Mouse (Mus musculus) heart, adult 2 months (tissue): ENCODE measurements around the gene Tchp. TPM values are rescaled to one million over a fixed set of nuclear protein-coding genes. Genes with fewer than 3 reads are reported as not detected.
A peak's percentile ranks its signal among the peaks of the same experiment; 100 is the strongest.

ENCODE experiments used
- DNase-seq, 2 experiments: peaks; one replicate each; pipeline ENCODE4 v3.0.0; 2021
- H3K27ac ChIP-seq: fragments of 200-600 bp; 2 replicates; pipeline ENCODE4 v1.8.1; 2022
- H3K27me3 ChIP-seq: fragments of 200-500 bp; 2 replicates; pipeline ENCODE4 v1.6.1; 2012; ENCODE audit warnings: mild to moderate bottlenecking, low read length, inconsistent platforms, mixed read lengths; ENCODE audit not compliant: control insufficient read depth, insufficient read depth
- H3K36me3 ChIP-seq: fragments of 200-500 bp; 2 replicates; pipeline ENCODE4 v1.6.1; 2012; ENCODE audit warnings: low read length, inconsistent platforms; ENCODE audit not compliant: control insufficient read depth, insufficient read depth
- H3K4me1 ChIP-seq: fragments of 200-500 bp; 2 replicates; pipeline ENCODE4 v1.6.1; 2011; ENCODE audit warnings: low read length; ENCODE audit not compliant: control insufficient read depth, insufficient read depth
- H3K4me3 ChIP-seq: fragments of 200-600 bp; 2 replicates; pipeline ENCODE4 v1.8.1; 2022
- H3K79me2 ChIP-seq: fragments of 200-500 bp; replicated peaks from 2 replicates; pipeline ENCODE4 v1.6.1; 2012; ENCODE audit warnings: mild to moderate bottlenecking, inconsistent platforms, low read length, moderate library complexity, mixed read lengths; ENCODE audit not compliant: control insufficient read depth, insufficient read depth
- H3K9ac ChIP-seq: fragments of 200-500 bp; 2 replicates; pipeline ENCODE4 v1.6.1; 2012; ENCODE audit warnings: low read depth, mild to moderate bottlenecking, control low read depth, inconsistent platforms, low read length, mixed read lengths
- CTCF ChIP-seq: fragments of 200-600 bp; IDR thresholded peaks from 2 replicates; pipeline ENCODE4 v1.8.1; 2022; ENCODE audit warnings: antibody characterized with exemption, mild to moderate bottlenecking, moderate library complexity
- EP300 ChIP-seq: fragments of 200-500 bp; IDR thresholded peaks from 2 replicates; pipeline ENCODE4 v1.6.1; 2011; ENCODE audit warnings: low read depth, low read length, control low read depth; ENCODE audit not compliant: insufficient read depth
- POLR2A ChIP-seq: fragments of 200-500 bp; IDR thresholded peaks from 2 replicates; pipeline ENCODE4 v1.6.1; 2011; ENCODE audit warnings: mild to moderate bottlenecking, low read depth, low read length, control low read depth; ENCODE audit not compliant: insufficient read depth
- WGBS: fragments of 180-500 bp; shearing (Covaris S2); methylation state at CpG from one replicate; pipeline ENCODE4 v1.1.7; 2018; 5-methylcytosine and 5-hydroxymethylcytosine counted together
- intact Hi-C: fragments of 180-260 bp; cut with DNase I; formaldehyde crosslinking; loops from one replicate; pipeline ENCODE4 v1.15.1; 2025
- polyA plus RNA-seq: library from polyadenylated mRNA; depleted of rRNA; stranded (reverse); fragments of >200 nt; gene quantifications from 2 replicates; pipeline ENCODE4 v1.2.3, GENCODE M21; 2012
- total RNA-seq, 2 experiments: library from RNA; stranded (reverse); gene quantifications; 2 replicates each; pipeline ENCODE4 v1.2.3; 2021

The Tchp gene
- total and polyA plus RNA-seq, 3 experiments: 3.4 to 6.1 (median 4.0) TPM

GRCm38 (mm10) chr5:114699015-114699414, 8.5 kb upstream of the Tchp start:
- Histone ChIP-seq H3K36me3 (no peaks in the 10 kb centered on the region), H3K27me3 (no peaks in the 10 kb centered on the region), H3K79me2 (no peaks in the 10 kb centered on the region), H3K4me3 (no peak overlapping the region), H3K9ac (no peak overlapping the region), H3K4me1 (no peaks in the 10 kb centered on the region), H3K27ac (no peak overlapping the region)
- TF ChIP-seq EP300 (no peak), POLR2A (no peak), CTCF (no peak)
- WGBS: 37% methylated on average over 7 of the region's 7 CpGs
- intact Hi-C loops: no loop called here
- peak in 1 of 2 experiments; percentile 54 for DNase-seq

GRCm38 (mm10) chr5:114702403-114703392, 4.9 kb upstream of the Tchp start:
- WGBS: 53% methylated on average over 14 of the region's 14 CpGs
- intact Hi-C loops: no loop called here
- DNase-seq: no peak

GRCm38 (mm10) chr5:114708491-114708890, 931 bp downstream of the Tchp start:
- no peaks in the 10 kb centered on the region for H3K27me3 ChIP-seq
- TF ChIP-seq EP300 (no peak), POLR2A (no peak), CTCF (no peak)
- no peaks in the 10 kb centered on the region for H3K79me2 ChIP-seq
- H3K9ac ChIP-seq: no peak overlapping the region
- no peaks in the 10 kb centered on the region for H3K36me3 ChIP-seq
- peaks cover 2% of the 10 kb centered on the region for H3K4me1 ChIP-seq
- H3K27ac ChIP-seq: no peak overlapping the region
- intact Hi-C loops: loop anchor here (5.0 kb wide), 1 partner anchor 99 kb away; no protein-coding TSS in a partner anchor
- H3K4me3 ChIP-seq: no peak overlapping the region; the same call in 1 of the 2 replicates
- WGBS: 46% methylated on average over 15 of the region's 15 CpGs
- no peak for DNase-seq

More at GRCm38 (mm10) chr5:114702403-114703392, 4.9 kb upstream of the Tchp start:
- H3K27ac ChIP-seq: no peak overlapping the region
- TF ChIP-seq POLR2A (no peak), CTCF (peak; percentile 57), EP300 (0 out of 2 replicates have a peak, but pooled peaks have one; percentile 59)
- no peaks in the 10 kb centered on the region for H3K27me3 ChIP-seq
- H3K4me1 ChIP-seq: no peaks in the 10 kb centered on the region
- no peaks in the 10 kb centered on the region for H3K79me2 ChIP-seq
- no peak overlapping the region for H3K9ac ChIP-seq
- H3K4me3 ChIP-seq: no peak overlapping the region
- no peaks in the 10 kb centered on the region for H3K36me3 ChIP-seq

- Histone ChIP-seq H3K79me2 (no peaks in the 10 kb centered on the region), H3K36me3 (no peaks in the 10 kb centered on the region), H3K4me3 (no peak overlapping the region), H3K27me3 (no peaks in the 10 kb centered on the region), H3K4me1 (peaks cover 2% of the 10 kb centered on the region), H3K27ac (no peak overlapping the region), H3K9ac (no peak overlapping the region)
- WGBS: 90% methylated on average over 21 of the region's 21 CpGs
- DNase-seq: no peak
- TF ChIP-seq EP300 (no peak), POLR2A (no peak), CTCF (no peak)
- intact Hi-C loops: loop anchor here (5.0 kb wide), 1 partner anchor 98 kb away; no protein-coding TSS in a partner anchor
These were observed 1.8 kb downstream of the Tchp start for GRCm38 (mm10) chr5:114709357-114709756.

GRCm38 (mm10) chr5:114714551-114714950, 7.0 kb downstream of the Tchp start:
- Histone ChIP-seq H3K4me1 (no peaks in the 10 kb centered on the region), H3K27me3 (no peaks in the 10 kb centered on the region), H3K4me3 (no peak overlapping the region), H3K27ac (no peak overlapping the region), H3K79me2 (no peaks in the 10 kb centered on the region), H3K9ac (no peak overlapping the region), H3K36me3 (no peaks in the 10 kb centered on the region)
- no peak for DNase-seq
- intact Hi-C loops: loop anchor here (5.0 kb wide), 1 partner anchor 43 kb away; no protein-coding TSS in a partner anchor
- TF ChIP-seq EP300 (no peak), POLR2A (no peak), CTCF (no peak)
- 95% methylated on average over 18 of the region's 18 CpGs for WGBS

GRCm38 (mm10) chr5:114717292-114717691, 9.7 kb downstream of the Tchp start:
- H3K36me3 ChIP-seq: no peaks in the 10 kb centered on the region

More at GRCm38 (mm10) chr5:114717292-114717691, 9.7 kb downstream of the Tchp start:
- TF ChIP-seq POLR2A (no peak), CTCF (no peak), EP300 (no peak)
- Histone ChIP-seq H3K4me1 (no peaks in the 10 kb centered on the region), H3K27me3 (no peaks in the 10 kb centered on the region), H3K27ac (no peak overlapping the region), H3K4me3 (no peak overlapping the region), H3K79me2 (no peaks in the 10 kb centered on the region), H3K9ac (no peak overlapping the region)
- intact Hi-C loops: no loop called here
- 90% methylated on average over 12 of the region's 12 CpGs for WGBS
- DNase-seq: no peak
